In the genomic region with DNA sequence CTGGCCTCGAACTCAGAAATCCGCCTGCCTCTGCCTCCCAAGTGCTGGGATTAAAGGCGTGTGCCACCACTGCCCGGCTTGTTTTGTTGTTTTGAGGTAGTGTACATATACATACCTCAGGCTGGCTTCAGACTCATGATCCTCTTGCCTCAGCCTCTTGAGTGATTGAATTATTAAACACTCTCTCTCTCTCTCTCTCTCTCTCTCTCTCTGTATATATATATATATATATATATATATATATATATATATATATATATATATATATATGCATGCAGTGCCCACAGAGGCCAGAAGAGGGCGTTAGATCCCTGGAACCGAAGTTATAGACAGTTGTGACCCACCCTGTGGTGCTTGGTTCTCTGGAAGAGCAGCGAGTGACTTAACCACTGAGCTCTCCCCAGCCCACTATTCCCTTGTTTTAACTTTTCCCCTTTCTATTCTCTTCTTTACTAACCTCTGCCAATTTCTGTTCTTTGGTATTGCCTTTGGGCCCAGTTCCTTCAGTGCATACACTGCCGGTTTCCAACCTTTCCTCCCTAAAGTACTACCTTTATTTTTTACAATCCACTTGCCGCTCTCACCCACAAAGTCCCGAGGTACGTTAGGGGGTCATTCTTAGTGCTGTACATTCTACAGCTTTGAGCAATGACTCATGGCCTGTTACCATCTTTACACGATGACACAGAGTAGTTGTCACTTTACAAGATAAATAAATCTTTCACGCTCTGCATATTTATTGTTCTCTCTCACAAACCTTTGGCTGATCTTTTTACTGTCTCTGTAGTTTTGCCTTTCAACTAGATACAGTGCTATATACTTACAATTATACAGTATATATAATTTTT, we compare ENCODE assay signal across 14 mouse cellular contexts. TPM values are rescaled to one million over a fixed set of nuclear protein-coding genes. Genes with fewer than 3 reads are reported as not detected.
DNase-seq lines count a peak whose midpoint lies in the region; ATAC-seq and TF ChIP-seq lines count a peak whose summit lies in the region.
"Had no signal": no experiment of that assay in that cellular context is flagged by ENCODE, and none has a peak within 500 bp of the region (broad histone marks: within the 10 kb centered on the region; RNA-seq: fewer than 3 reads in every experiment).

No protein-coding gene starts in this region.

- H3K36me3 ChIP-seq in heart, adult 2 months (ENCODE audit: control insufficient read depth, insufficient read depth, low read length), result no peaks in the 10 kb centered on the region
- H3K36me3 ChIP-seq in lung, embryonic 14.5 days (ENCODE audit: insufficient read depth), result no peaks in the 10 kb centered on the region
- H3K36me3 ChIP-seq: stomach, embryonic 15.5 days had no signal

- no peak for DNase-seq in heart, adult 2 months
- DNase-seq in heart, postnatal 14 days, result no peak
- DNase-seq in lung, embryonic 14.5 days, result no peak
- no peak for DNase-seq in lung, postnatal 25 days (ENCODE audit: low spot score)
- peak; percentile 37 for DNase-seq in testis, postnatal 10 days (ENCODE audit: low spot score)
- no peak for DNase-seq in left cerebral cortex, adult 18-20 months (ENCODE audit: low spot score in 2 of 2)
- DNase-seq: cerebellum, adult 2 months; embryo, embryonic 11 days; right cerebral cortex, postnatal 4 days had no signal

- ATAC-seq in lung, embryonic 14.5 days (ENCODE audit: insufficient read depth), result no peak
- ATAC-seq in cerebellum, adult (ENCODE audit: insufficient number of reproducible peaks, low FRiP score, low TSS enrichment), result no peak
- ATAC-seq: intestine, embryonic 16.5 days had no signal

- H3K4me3 ChIP-seq in heart, adult 2 months, result no peak overlapping the region
- no peak overlapping the region for H3K4me3 ChIP-seq in lung, embryonic 14.5 days (ENCODE audit: low read depth, low read length)
- no peak overlapping the region for H3K4me3 ChIP-seq in bone marrow macrophage, adult 2 months (ENCODE audit: insufficient read depth, low read length)
- H3K4me3 ChIP-seq: erythroblast, embryonic 14.5 days; stomach, embryonic 15.5 days had no signal

- no peak overlapping the region for H3K27ac ChIP-seq in heart, adult 2 months
- no peak overlapping the region for H3K27ac ChIP-seq in lung, embryonic 14.5 days (ENCODE audit: low read depth)
- H3K27ac ChIP-seq in bone marrow macrophage, adult 2 months (ENCODE audit: insufficient read depth, low read depth, low read length), result no peak overlapping the region
- H3K27ac ChIP-seq: stomach, embryonic 15.5 days had no signal

- no peak overlapping the region for H3K4me2 ChIP-seq in lung, embryonic 14.5 days
- H3K4me2 ChIP-seq: stomach, embryonic 15.5 days had no signal

- TF ChIP-seq EP300 in heart, adult 2 months (IDR thresholded peaks at IDR 0.05; ENCODE audit: insufficient read depth, low read depth, low read length), result no peak

- no peak overlapping the region for H3K9ac ChIP-seq in heart, adult 2 months (ENCODE audit: low read depth, low read length)
- no peak overlapping the region for H3K9ac ChIP-seq in lung, embryonic 14.5 days
- H3K9ac ChIP-seq: stomach, embryonic 15.5 days had no signal

- WGBS in heart, adult 2 months, result 73% methylated on average over 13 of the region's 13 CpGs
- WGBS in lung, embryonic 14.5 days, result 59% methylated on average over 13 of the region's 13 CpGs

- no peaks in the 10 kb centered on the region for H3K9me3 ChIP-seq in lung, embryonic 14.5 days (ENCODE audit: low read depth, low read length)
- H3K9me3 ChIP-seq: stomach, embryonic 15.5 days had no signal

- H3K4me1 ChIP-seq in heart, adult 2 months (ENCODE audit: control insufficient read depth, insufficient read depth, low read length), result no peaks in the 10 kb centered on the region
- H3K4me1 ChIP-seq in lung, embryonic 14.5 days (ENCODE audit: insufficient read depth), result no peaks in the 10 kb centered on the region
- H3K4me1 ChIP-seq in bone marrow macrophage, adult 2 months (ENCODE audit: control insufficient read depth, insufficient read depth, low read length), result no peaks in the 10 kb centered on the region
- H3K4me1 ChIP-seq: stomach, embryonic 15.5 days had no signal

- TF ChIP-seq CTCF in heart, adult 2 months (IDR thresholded peaks at IDR 0.05), result peak; percentile 37
- peak; percentile 27; the same call in 1 of the 2 replicates for TF ChIP-seq CTCF in lung, embryonic 14.5 days (IDR thresholded peaks at IDR 0.05; ENCODE audit: low read depth)
- TF ChIP-seq CTCF in bone marrow macrophage, adult 2 months (IDR thresholded peaks at IDR 0.05; ENCODE audit: low read depth, low read length), result 0 out of 2 replicates have a peak, but pooled peaks have one; percentile 21

- no peak for TF ChIP-seq POLR2A in heart, adult 2 months (IDR thresholded peaks at IDR 0.05; ENCODE audit: insufficient read depth, low read depth, low read length)
- no peak for TF ChIP-seq POLR2A in bone marrow macrophage, adult 2 months (IDR thresholded peaks at IDR 0.05; ENCODE audit: borderline replicate concordance, low read depth, low read length)

- no peaks in the 10 kb centered on the region for H3K79me2 ChIP-seq in heart, adult 2 months (replicated peaks; ENCODE audit: control insufficient read depth, insufficient read depth, low read length)

- intact Hi-C loops in heart, adult 2 months (cut with DNase I), result no loop called here
- intact Hi-C loops in heart, postnatal 14 days (cut with DNase I), result no loop called here

- no peaks in the 10 kb centered on the region for H3K27me3 ChIP-seq in heart, adult 2 months (ENCODE audit: control insufficient read depth, insufficient read depth, low read length)
- no peaks in the 10 kb centered on the region for H3K27me3 ChIP-seq in lung, embryonic 14.5 days (ENCODE audit: insufficient read depth, low read length)
- H3K27me3 ChIP-seq: stomach, embryonic 15.5 days had no signal

RNA-seq across cellular contexts. Expression of gene Eml4, which starts 13.5 kb away (rescaled TPM):
- 1 to 10 TPM; 3.8 to 4.5 TPM for total RNA-seq in heart, adult 2 months (2021)
- polyA plus RNA-seq in heart, adult 2 months (2012; rRNA removed), result 3.0 and 5.1 TPM in 2 replicates
- 1 to 10 TPM; 8.3 TPM for total RNA-seq in heart, postnatal 14 days (2021)
- polyA plus RNA-seq in lung, embryonic 14.5 days (2014; fragmentation: Nextera tagmentation; extraction: Ambion mirVana), result 51.4 and 55.3 TPM in 2 replicates
- polyA plus RNA-seq in bone marrow macrophage, adult 2 months (2012; ENCODE audit: insufficient read depth, insufficient read length, missing spikeins), result 15.2 and 16.6 TPM in 2 replicates
- total RNA-seq in left cerebral cortex, adult 18-20 months (2021), result 10 to 100 TPM; 19.8 to 22.7 TPM
